Mouse (Mus musculus) right cerebral cortex, postnatal 4 days (tissue): ENCODE data around the gene Ttc7b.

Experiments
- DNase-seq: peaks from one replicate; pipeline ENCODE4 v3.0.0-alpha.2; 2022

The Ttc7b gene

GRCm38 (mm10) chr12:100406094-100406493 is 114.5 kb downstream of the Ttc7b start:
- DNase-seq, result no peak

GRCm38 (mm10) chr12:100405512-100406030 is 115.1 kb downstream of the Ttc7b start:
- no peak for DNase-seq

GRCm38 (mm10) chr12:100404430-100404829 is 116.2 kb downstream of the Ttc7b start:
- no peak for DNase-seq

GRCm38 (mm10) chr12:100403005-100403324 is 117.7 kb downstream of the Ttc7b start:
- DNase-seq, result no peak

GRCm38 (mm10) chr12:100402296-100403004 is 118.2 kb downstream of the Ttc7b start:
- DNase-seq, result no peak

- DNase-seq, result no peak
Observed at GRCm38 (mm10) chr12:100400119-100400518, 120.5 kb downstream of the Ttc7b start.

GRCm38 (mm10) chr12:100399126-100399727 is 121.4 kb downstream of the Ttc7b start:
- no peak for DNase-seq

- DNase-seq, result no peak
Observed at GRCm38 (mm10) chr12:100398268-100398943, 122.2 kb downstream of the Ttc7b start.

- DNase-seq, result no peak
Observed at GRCm38 (mm10) chr12:100397432-100398146, 123.0 kb downstream of the Ttc7b start.

GRCm38 (mm10) chr12:100396806-100397205 is 123.8 kb downstream of the Ttc7b start:
- no peak for DNase-seq

GRCm38 (mm10) chr12:100393532-100393931 is 127.1 kb downstream of the Ttc7b start:
- DNase-seq, result no peak

- DNase-seq, result no peak
Observed at GRCm38 (mm10) chr12:100393109-100393508, 127.5 kb downstream of the Ttc7b start.

- DNase-seq, result no peak
Observed at GRCm38 (mm10) chr12:100392466-100392865, 128.2 kb downstream of the Ttc7b start.

- no peak for DNase-seq
Observed at GRCm38 (mm10) chr12:100391890-100392289, 128.7 kb downstream of the Ttc7b start.

GRCm38 (mm10) chr12:100389878-100390710 is 130.5 kb downstream of the Ttc7b start:
- no peak for DNase-seq

- no peak for DNase-seq
Observed at GRCm38 (mm10) chr12:100386259-100386658, 134.4 kb downstream of the Ttc7b start.

GRCm38 (mm10) chr12:100382526-100382925 is 138.1 kb downstream of the Ttc7b start:
- no peak for DNase-seq

- DNase-seq, result no peak
Observed at GRCm38 (mm10) chr12:100381941-100382340, 138.7 kb downstream of the Ttc7b start.

- no peak for DNase-seq
Observed at GRCm38 (mm10) chr12:100380697-100381291, 139.8 kb downstream of the Ttc7b start.

- DNase-seq, result no peak
Observed at GRCm38 (mm10) chr12:100379833-100380232, 140.8 kb downstream of the Ttc7b start.

- DNase-seq, result no peak
Observed at GRCm38 (mm10) chr12:100378266-100378665, 142.4 kb downstream of the Ttc7b start.

- DNase-seq, result no peak
Observed at GRCm38 (mm10) chr12:100377791-100378190, 142.8 kb downstream of the Ttc7b start.
